Mouse (Mus musculus): ENCODE data around the gene S100a11.

DNA sequence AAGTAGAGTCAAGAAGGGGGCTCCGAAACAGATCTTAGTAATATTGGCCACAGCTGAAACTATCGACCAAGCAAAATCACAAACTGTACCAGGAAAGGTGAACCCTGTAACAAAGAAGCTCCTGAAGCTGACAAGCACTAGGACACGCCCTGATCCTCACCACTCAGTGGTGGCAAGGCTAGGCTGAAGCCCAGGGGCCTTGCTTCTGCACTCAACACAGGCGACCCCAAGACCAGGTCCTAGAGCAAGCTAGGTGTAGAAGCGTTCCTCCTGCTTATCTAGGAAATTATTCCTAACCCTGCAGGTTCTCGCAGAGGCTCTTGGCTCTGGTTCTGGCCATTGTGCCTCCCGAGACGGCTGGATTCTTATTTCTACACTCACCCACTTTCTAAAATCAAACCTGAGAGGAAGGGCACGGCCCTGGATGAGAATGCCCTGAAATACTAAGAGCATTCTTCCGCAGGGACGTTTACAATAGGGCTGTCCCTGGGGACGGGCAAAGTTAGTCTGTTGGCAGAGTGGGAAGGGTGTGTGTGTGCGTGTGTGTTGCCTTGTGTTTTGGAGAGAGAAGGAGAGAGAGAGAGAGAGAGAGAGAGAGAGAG is 34.2 kb downstream of the S100a11 start:
- TF ChIP-seq MYOD1 (IDR thresholded peaks at IDR 0.05; ENCODE audit: control insufficient read depth in 1 of 3, insufficient read length in 2 of 3, low read depth in 2 of 3) (no peak), TCF12 (IDR thresholded peaks at IDR 0.05; ENCODE audit: insufficient read depth, poor library complexity, severe bottlenecking) (no peak), POLR2A (IDR thresholded peaks at IDR 0.05; ENCODE audit: insufficient read length, low read depth) (no peak), USF1 (IDR thresholded peaks at IDR 0.05; ENCODE audit: low read depth) (no peak), MYOG (IDR thresholded peaks at IDR 0.05; ENCODE audit: control insufficient read depth in 1 of 3, insufficient read depth in 1 of 3, insufficient read length in 2 of 3, low read depth in 2 of 3) (no peak)

Data from myocyte (in vitro differentiated cells).